Mouse (Mus musculus) olfactory bulb, adult 2 months (tissue): ENCODE measurements around the gene Trim67. TPM values are rescaled to one million over a fixed set of nuclear protein-coding genes. Genes with fewer than 3 reads are reported as not detected.

Experiments
- H3K27ac ChIP-seq: fragments of 200-500 bp; 2 replicates; pipeline ENCODE4 v1.5.1; 2012; ENCODE audit warnings: low read depth, low read length; ENCODE audit not compliant: insufficient read depth
- H3K4me1 ChIP-seq: fragments of 200-500 bp; 2 replicates; pipeline ENCODE4 v1.6.1; 2012; ENCODE audit warnings: low read length; ENCODE audit not compliant: control insufficient read depth, insufficient read depth
- H3K4me3 ChIP-seq: fragments of 200-500 bp; 2 replicates; pipeline ENCODE4 v1.5.1; 2012; ENCODE audit warnings: mild to moderate bottlenecking, low read depth, low read length, moderate library complexity; ENCODE audit not compliant: insufficient read depth
- CTCF ChIP-seq: fragments of 200-500 bp; IDR thresholded peaks from 2 replicates; pipeline ENCODE4 v1.5.1; 2012; ENCODE audit warnings: low read depth, mild to moderate bottlenecking, low read length, moderate library complexity; ENCODE audit not compliant: insufficient read depth
- POLR2A ChIP-seq: fragments of 200-500 bp; IDR thresholded peaks from 2 replicates; pipeline ENCODE4 v1.6.1; 2012; ENCODE audit warnings: mild to moderate bottlenecking, low read depth, low read length, moderate library complexity; ENCODE audit not compliant: insufficient read depth
- WGBS: fragments of 180-500 bp; shearing (Covaris S2); methylation state at CpG from one replicate; pipeline ENCODE4 v1.1.7; 2018; 5-methylcytosine and 5-hydroxymethylcytosine counted together
- polyA plus RNA-seq: library from polyadenylated mRNA; stranded (reverse); fragments of >200 nt; gene quantifications from 2 replicates; pipeline ENCODE4 v1.2.4, GENCODE M21; 2012; ENCODE audit warnings: low replicate concordance; ENCODE audit not compliant: missing spikeins, insufficient read depth, insufficient read length

The Trim67 gene
- polyA plus RNA-seq, 1 experiment = not detected

GRCm38 (mm10) chr8:124853511-124853910 lies 60.6 kb downstream of the Trim67 start:
- no peak overlapping the region for H3K27ac ChIP-seq
- TF ChIP-seq POLR2A (no peak), CTCF (no peak)
- H3K4me3 ChIP-seq = no peak overlapping the region
- WGBS = 97% methylated on average over 1 of the region's 1 CpGs
- H3K4me1 ChIP-seq = no peaks in the 10 kb centered on the region

- TF ChIP-seq CTCF = no peak
- TF ChIP-seq POLR2A = no peak
- Histone ChIP-seq H3K4me1 (no peaks in the 10 kb centered on the region), H3K4me3 (no peak overlapping the region), H3K27ac (no peak overlapping the region)
These were observed 66.6 kb downstream of the Trim67 start for GRCm38 (mm10) chr8:124859466-124859865.

DNA sequence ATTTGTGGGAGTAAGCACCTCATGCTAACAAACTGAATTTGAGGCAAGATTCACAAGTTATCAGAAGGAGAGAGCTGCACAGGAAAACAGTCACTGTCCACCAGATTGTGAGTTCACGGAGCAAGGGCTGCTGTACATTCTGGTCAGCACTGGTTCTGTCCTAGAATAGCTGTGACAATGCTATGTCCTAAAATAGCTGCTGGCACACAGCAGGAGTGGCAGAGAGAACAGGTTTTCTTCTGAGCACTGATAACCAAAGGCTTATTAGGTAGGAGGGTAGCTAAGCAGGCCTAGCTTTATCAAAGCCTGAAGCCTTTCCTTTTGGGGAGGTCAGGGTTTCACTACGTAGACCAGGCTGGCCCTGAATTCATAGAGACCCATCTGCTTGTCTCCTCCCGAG lies 67.3 kb downstream of the Trim67 start:
- no peak for TF ChIP-seq POLR2A
- no peak for TF ChIP-seq CTCF
- Histone ChIP-seq H3K4me1 (no peaks in the 10 kb centered on the region), H3K4me3 (no peak overlapping the region), H3K27ac (no peak overlapping the region)
- 93% methylated on average over 3 of the region's 3 CpGs for whole genome bisulfite sequencing

DNA sequence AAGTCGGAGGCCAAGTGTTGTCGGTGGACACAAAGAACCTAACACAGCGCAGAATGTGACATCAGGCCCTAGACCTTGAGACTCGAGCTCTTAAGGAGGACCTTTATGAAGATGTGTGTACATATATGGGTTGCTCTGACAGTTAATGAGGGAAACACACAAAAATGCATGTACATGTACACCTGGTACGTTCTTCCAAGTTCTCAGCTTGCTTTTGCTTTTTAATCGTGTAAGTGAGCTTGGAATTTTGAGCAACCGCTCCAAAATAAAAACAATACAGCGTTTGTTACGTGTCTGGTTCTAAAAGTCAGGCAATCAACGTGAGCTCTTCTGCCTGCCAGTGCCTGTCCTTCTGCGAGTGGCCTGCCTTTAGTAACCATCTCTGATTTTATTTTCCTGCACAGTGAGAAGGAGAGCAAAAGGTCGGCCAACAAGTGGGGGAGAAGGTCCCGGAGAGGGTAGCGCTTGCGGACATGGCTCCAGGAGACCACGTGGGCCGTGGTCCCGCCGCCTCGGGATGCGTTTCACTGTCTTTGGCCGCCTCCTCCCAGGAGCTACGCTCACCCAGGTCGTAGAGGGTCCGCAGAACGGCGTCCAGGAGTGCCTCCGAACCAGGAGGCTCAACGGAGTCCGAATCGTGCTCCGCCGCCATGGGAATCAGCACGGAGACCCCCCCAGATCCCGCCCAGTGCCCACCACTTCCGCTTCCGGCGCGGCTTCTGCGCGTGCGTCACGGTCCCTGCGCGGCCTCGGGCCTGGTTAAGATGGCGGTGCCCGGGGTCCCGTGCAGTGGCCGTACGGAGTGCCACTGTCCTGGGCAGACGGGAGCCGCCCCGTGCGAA lies 69.7 kb downstream of the Trim67 start, which contains the start of the genes Gnpat and 2810004N23Rik:
Gnpat (plus strand) TSS at position 713 of the 842 bp plus-strand sequence.
2810004N23Rik (minus strand) TSS at position 800 of the 842 bp plus-strand sequence.
- Histone ChIP-seq H3K27ac (peak within 1 kb of the TSS; percentile 30), H3K4me3 (peak within 1 kb of the TSS; percentile 79), H3K4me1 (peaks cover 4% of the 10 kb centered on the region; the same call in 1 of the 2 replicates)
- WGBS = 2% methylated on average over 55 of the region's 55 CpGs
- no peak for TF ChIP-seq CTCF
- peak; percentile 90 for TF ChIP-seq POLR2A

DNA sequence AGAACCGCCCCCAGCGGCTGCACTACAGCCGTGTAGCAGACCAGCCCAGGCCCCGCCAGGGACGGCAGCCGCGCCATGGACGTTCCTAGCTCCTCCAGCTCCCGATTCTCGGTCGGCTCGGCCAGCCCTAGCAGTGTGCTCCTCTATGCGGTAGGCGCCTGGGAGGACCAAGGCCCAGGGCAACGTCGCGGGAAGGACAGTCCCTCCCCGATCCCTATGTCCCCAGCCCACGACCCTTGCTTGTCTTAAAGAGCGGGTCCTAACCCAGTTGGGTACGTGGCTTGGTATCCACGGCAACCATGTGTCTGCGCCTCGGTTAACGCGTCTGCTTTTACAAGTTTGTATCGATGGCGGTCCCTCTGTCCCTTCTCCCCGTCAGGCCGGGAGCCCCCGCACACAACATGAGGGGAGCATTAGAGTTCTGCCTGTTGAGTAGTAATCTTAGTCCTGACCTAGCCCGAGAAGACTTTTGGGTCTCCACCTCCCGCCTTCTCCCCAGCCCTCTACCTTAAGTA lies 70.3 kb downstream of the Trim67 start:
- WGBS = under 1% methylated on average over 33 of the region's 33 CpGs
- Histone ChIP-seq H3K4me1 (peaks cover 4% of the 10 kb centered on the region; the same call in 1 of the 2 replicates), H3K27ac (peak overlapping the region; percentile 30; the same call in 1 of the 2 replicates), H3K4me3 (peak overlapping the region; percentile 79)
- TF ChIP-seq POLR2A = no peak
- no peak for TF ChIP-seq CTCF

DNA sequence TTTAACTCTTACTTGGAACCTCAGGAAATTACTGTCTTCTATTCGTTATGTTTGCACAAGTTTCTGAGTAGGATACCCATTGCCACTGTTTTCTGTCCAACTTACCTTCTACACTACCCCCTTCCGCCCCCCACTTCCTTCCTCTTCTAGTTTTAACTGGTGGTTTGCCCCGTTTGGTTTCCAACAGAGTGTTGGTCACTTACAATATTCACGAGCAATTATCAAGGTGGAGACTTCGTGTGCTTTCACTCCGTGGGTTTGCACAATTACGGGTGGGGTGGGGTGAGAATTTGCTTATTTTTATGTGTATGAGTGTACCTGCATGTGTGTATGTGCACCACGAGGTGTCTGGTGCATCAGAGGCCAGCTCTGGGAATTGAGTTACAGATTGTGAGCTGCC lies 70.8 kb downstream of the Trim67 start:
- Histone ChIP-seq H3K27ac (no peak overlapping the region), H3K4me3 (peak overlapping the region; percentile 79; the same call in 1 of the 2 replicates), H3K4me1 (peaks cover 4% of the 10 kb centered on the region; the same call in 1 of the 2 replicates)
- 10% methylated on average over 8 of the region's 8 CpGs for WGBS
- TF ChIP-seq CTCF = no peak
- TF ChIP-seq POLR2A = no peak

- Histone ChIP-seq H3K4me3 (no peak overlapping the region), H3K4me1 (peaks cover 7% of the 10 kb centered on the region; the same call in 1 of the 2 replicates), H3K27ac (no peak overlapping the region)
- WGBS = 78% methylated on average over 3 of the region's 3 CpGs
- no peak for TF ChIP-seq CTCF
- TF ChIP-seq POLR2A = no peak
These were observed 73.8 kb downstream of the Trim67 start for GRCm38 (mm10) chr8:124866669-124867068.

GRCm38 (mm10) chr8:124867126-124867525 lies 74.2 kb downstream of the Trim67 start:
- WGBS = 90% methylated on average over 2 of the region's 2 CpGs
- H3K27ac ChIP-seq = no peak overlapping the region
- peaks cover 7% of the 10 kb centered on the region; the same call in 1 of the 2 replicates for H3K4me1 ChIP-seq
- no peak for TF ChIP-seq POLR2A
- no peak for TF ChIP-seq CTCF
- no peak overlapping the region for H3K4me3 ChIP-seq

GRCm38 (mm10) chr8:124869708-124870107 lies 76.8 kb downstream of the Trim67 start:
- Histone ChIP-seq H3K27ac (no peak overlapping the region), H3K4me3 (no peak overlapping the region), H3K4me1 (peaks cover 7% of the 10 kb centered on the region; the same call in 1 of the 2 replicates)
- WGBS = 84% methylated on average over 6 of the region's 6 CpGs
- TF ChIP-seq CTCF = no peak
- TF ChIP-seq POLR2A = no peak

GRCm38 (mm10) chr8:124871474-124871873 lies 78.6 kb downstream of the Trim67 start:
- H3K4me3 ChIP-seq = no peak overlapping the region
- 93% methylated on average over 7 of the region's 7 CpGs for WGBS
- no peak for TF ChIP-seq CTCF
- no peak for TF ChIP-seq POLR2A
- H3K4me1 ChIP-seq = peaks cover 7% of the 10 kb centered on the region; the same call in 1 of the 2 replicates
- H3K27ac ChIP-seq = no peak overlapping the region
